Mouse (Mus musculus) lung, postnatal 0 days (tissue): ENCODE measurements around the gene Dhrs9. TPM values are rescaled to one million over a fixed set of nuclear protein-coding genes. Genes with fewer than 3 reads are reported as not detected.
A peak's percentile ranks its signal among the peaks of the same experiment; 100 is the strongest.
"Not testable (repeated sequence)": the region's sequence is repeated elsewhere in the genome, so short reads cannot be mapped to it uniquely, and the experiment has no call there.

ENCODE experiments used
- ATAC-seq: fragments of 200-750 bp; cut with Nextera tagmentation; 2 replicates; pipeline ENCODE4 v1.8.0; 2017; ENCODE audit warnings: moderate library complexity
- DNase-seq: peaks from one replicate; pipeline ENCODE4 v3.0.0-alpha.2; 2016; ENCODE audit warnings: low spot score
- H3K27ac ChIP-seq: fragments of 300-500 bp; sonication (generic); 2 replicates; pipeline ENCODE4 v1.5.1; 2014; ENCODE audit warnings: antibody characterized with exemption, mild to moderate bottlenecking, low read length, mixed read lengths
- H3K27me3 ChIP-seq: fragments of 300-500 bp; sonication (generic); replicated peaks from 2 replicates; pipeline ENCODE4 v1.6.1; 2014; ENCODE audit warnings: low read length, mixed read lengths; ENCODE audit not compliant: insufficient read depth
- H3K36me3 ChIP-seq: fragments of 300-500 bp; sonication (generic); 2 replicates; pipeline ENCODE4 v1.6.1; 2014; ENCODE audit warnings: low read length, mixed read lengths; ENCODE audit not compliant: insufficient read depth
- H3K4me1 ChIP-seq: fragments of 300-500 bp; sonication (generic); 2 replicates; pipeline ENCODE4 v1.6.1; 2014; ENCODE audit warnings: antibody characterized with exemption, low read depth, low read length, mixed read lengths; ENCODE audit not compliant: insufficient read depth
- H3K4me2 ChIP-seq: fragments of 300-500 bp; sonication (generic); replicated peaks from 2 replicates; pipeline ENCODE4 v1.6.1; 2014; ENCODE audit warnings: low read depth, mild to moderate bottlenecking, low read length, moderate library complexity, mixed read lengths
- H3K4me3 ChIP-seq: fragments of 300-500 bp; sonication (generic); 2 replicates; pipeline ENCODE4 v1.5.1; 2014; ENCODE audit warnings: low read depth, low read length
- H3K9ac ChIP-seq: fragments of 300-500 bp; sonication (generic); replicated peaks from 2 replicates; pipeline ENCODE4 v1.6.1; 2014; ENCODE audit warnings: low read depth, mild to moderate bottlenecking
- H3K9me3 ChIP-seq: fragments of 300-500 bp; sonication (generic); 2 replicates; pipeline ENCODE4 v1.6.1; 2016; ENCODE audit warnings: low read length, mixed read lengths
- CTCF ChIP-seq: IDR thresholded peaks from 2 replicates; pipeline ENCODE4 v1.5.1; 2016; ENCODE audit warnings: antibody characterized with exemption, mild to moderate bottlenecking
- EP300 ChIP-seq: IDR thresholded peaks from 2 replicates; pipeline ENCODE4 v1.6.1; 2016; ENCODE audit warnings: antibody characterized with exemption, mild to moderate bottlenecking, control low read depth
- WGBS: fragments of 180-500 bp; shearing (Covaris S2); extraction: QIAGEN DNeasy Blood & Tissue Kit; methylation state at CpG from one replicate; pipeline ENCODE4 v1.1.7; 2014; 5-methylcytosine and 5-hydroxymethylcytosine counted together
- polyA plus RNA-seq: library from polyadenylated mRNA; unstranded; fragments of >200 nt; fragmentation: Nextera tagmentation; extraction: Ambion mirVana; gene quantifications from 2 replicates; pipeline ENCODE4 v1.2.1, GENCODE M21; 2015

Gene Dhrs9
- polyA plus RNA-seq = 0.10 and 0.14 TPM in 2 replicates

DNA sequence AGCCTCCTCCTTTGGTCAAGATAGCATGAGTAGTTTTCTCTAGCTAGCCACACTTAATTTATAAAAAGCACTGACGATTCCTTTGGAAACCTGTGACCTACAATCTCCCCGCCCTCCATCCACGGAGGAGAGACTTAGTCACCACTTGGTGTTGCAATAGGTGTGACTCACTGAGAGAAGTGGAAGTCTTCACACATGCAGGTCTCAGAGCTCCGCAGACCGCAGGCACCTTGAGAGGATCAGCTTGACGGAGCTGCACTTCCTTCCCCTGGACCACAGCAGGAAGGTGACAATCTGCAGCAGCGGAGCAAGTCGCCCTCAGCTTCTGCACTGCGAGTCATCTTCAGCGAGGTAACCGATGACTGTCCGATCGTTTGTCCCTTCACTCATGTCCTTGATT is at the start of gene Dhrs9:
TSS of gene Dhrs9 (plus strand) at position 165 of the 400 bp plus-strand sequence.
- Histone ChIP-seq H3K4me2 (no peak within 1 kb of the TSS), H3K4me1 (no peaks in the 10 kb centered on the region), H3K4me3 (no peak within 1 kb of the TSS), H3K27me3 (no peaks in the 10 kb centered on the region), H3K9me3 (no peaks in the 10 kb centered on the region), H3K9ac (no peak within 1 kb of the TSS), H3K27ac (no peak within 1 kb of the TSS), H3K36me3 (no peaks in the 10 kb centered on the region)
- WGBS = 26% methylated on average over 13 of the region's 13 CpGs
- no peak for TF ChIP-seq CTCF
- peak; percentile 74 for TF ChIP-seq EP300
- ATAC-seq (peak; percentile 97), DNase-seq (peak; percentile 92)

DNA sequence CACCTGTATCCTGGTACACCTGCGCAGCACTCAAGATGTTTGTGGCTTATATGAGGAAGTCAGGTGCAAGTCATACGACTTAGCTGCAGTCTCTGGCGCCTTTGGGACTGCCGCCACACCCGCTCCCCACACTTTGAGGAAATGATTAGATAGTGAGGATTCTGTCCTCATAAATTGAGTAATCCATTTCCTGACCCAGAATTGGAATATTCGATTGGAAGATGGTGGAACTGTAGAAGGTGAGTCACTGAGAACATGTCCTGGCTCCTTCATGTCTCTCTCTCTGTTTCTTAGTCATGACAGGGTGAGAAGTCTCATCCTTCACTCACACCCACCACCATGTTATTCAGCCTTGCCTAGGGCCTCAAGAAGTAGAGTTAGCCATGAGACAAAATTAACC is 48.7 kb upstream of the Dhrs9 start:
- not testable (repeated sequence) for H3K27ac ChIP-seq, H3K4me1 ChIP-seq, H3K9me3 ChIP-seq, H3K4me2 ChIP-seq, DNase-seq, ATAC-seq, H3K4me3 ChIP-seq, H3K36me3 ChIP-seq, H3K9ac ChIP-seq, H3K27me3 ChIP-seq
- 84% methylated on average over 5 of the region's 6 CpGs for whole genome bisulfite sequencing

GRCm38 (mm10) chr2:69341506-69341905 is 38.7 kb upstream of the Dhrs9 start:
- Histone ChIP-seq H3K4me1 (no peaks in the 10 kb centered on the region), H3K4me3 (no peak overlapping the region), H3K4me2 (no peak overlapping the region), H3K9me3 (no peaks in the 10 kb centered on the region), H3K9ac (no peak overlapping the region), H3K27me3 (no peaks in the 10 kb centered on the region), H3K27ac (no peak overlapping the region), H3K36me3 (no peaks in the 10 kb centered on the region)
- 82% methylated on average over 6 of the region's 6 CpGs for WGBS
- TF ChIP-seq CTCF = no peak
- no peak for DNase-seq
- no peak for ATAC-seq

- Histone ChIP-seq H3K4me3 (no peak within 1 kb of the TSS), H3K9ac (no peak within 1 kb of the TSS), H3K27me3 (no peaks in the 10 kb centered on the region), H3K9me3 (no peaks in the 10 kb centered on the region), H3K4me1 (no peaks in the 10 kb centered on the region), H3K27ac (no peak within 1 kb of the TSS), H3K4me2 (no peak within 1 kb of the TSS), H3K36me3 (no peaks in the 10 kb centered on the region)
- no peak for ATAC-seq
- WGBS = 83% methylated on average over 9 of the region's 9 CpGs
- no peak for DNase-seq
- TF ChIP-seq CTCF = no peak
- TF ChIP-seq EP300 = no peak
Observed at GRCm38 (mm10) chr2:69342496-69343221, 37.6 kb upstream of the Dhrs9 start, which contains the start of gene Abcb11. TSS of gene Abcb11 (minus strand) at chr2:69342616.

GRCm38 (mm10) chr2:69355402-69355801 is 24.8 kb upstream of the Dhrs9 start:
- H3K9me3 ChIP-seq, H3K9ac ChIP-seq, H3K4me2 ChIP-seq, H3K4me3 ChIP-seq, H3K36me3 ChIP-seq, H3K27me3 ChIP-seq, DNase-seq, H3K4me1 ChIP-seq, H3K27ac ChIP-seq: not testable (repeated sequence)
- peak; percentile 100 for ATAC-seq

DNA sequence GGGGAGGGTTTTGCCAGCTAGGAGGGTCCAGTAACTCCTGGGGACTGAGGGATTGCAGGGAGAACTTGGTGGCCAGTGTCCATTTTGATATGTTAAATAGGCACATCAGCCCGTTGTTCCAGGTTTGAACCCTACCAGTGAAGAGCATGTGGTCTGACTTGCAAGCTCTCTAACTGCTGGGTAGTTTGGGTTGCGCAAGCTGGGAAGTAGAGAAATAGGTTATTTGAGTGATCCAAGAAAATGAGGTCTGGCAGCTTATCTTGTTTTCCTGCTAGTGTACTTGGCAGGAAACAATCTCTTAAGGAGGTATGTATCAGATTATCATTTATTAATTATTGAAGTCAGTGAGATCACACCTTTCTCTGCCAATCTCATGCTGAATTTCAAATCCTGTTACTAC is 15.4 kb upstream of the Dhrs9 start:
- WGBS = 71% methylated on average over 2 of the region's 2 CpGs
- Histone ChIP-seq H3K9ac (no peak overlapping the region), H3K4me1 (no peaks in the 10 kb centered on the region), H3K9me3 (no peaks in the 10 kb centered on the region), H3K27me3 (no peaks in the 10 kb centered on the region), H3K36me3 (no peaks in the 10 kb centered on the region), H3K27ac (no peak overlapping the region), H3K4me2 (no peak overlapping the region), H3K4me3 (no peak overlapping the region)
- ATAC-seq (no peak), DNase-seq (no peak)
- TF ChIP-seq EP300 (no peak), CTCF (no peak)

DNA sequence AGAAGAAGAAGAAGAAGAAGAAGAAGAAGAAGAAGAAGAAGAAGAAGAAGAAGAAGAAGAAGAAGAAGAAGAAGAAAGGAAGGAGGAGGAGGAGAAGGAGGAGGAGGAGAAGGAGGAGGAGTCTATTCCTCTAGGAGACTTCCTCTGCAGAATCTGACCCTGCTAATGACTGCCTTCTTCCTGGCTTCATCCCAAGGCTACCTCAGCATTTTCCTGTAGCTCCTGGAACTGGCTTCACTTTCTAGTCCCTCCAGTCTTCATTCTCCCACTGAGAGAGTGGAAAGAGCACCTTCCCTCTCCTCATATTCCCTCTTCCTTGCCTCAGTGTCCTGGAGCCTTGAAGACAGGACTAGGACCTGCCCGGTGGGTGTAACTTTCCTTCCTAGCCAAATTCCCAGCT is 15.0 kb upstream of the Dhrs9 start:
- H3K4me3 ChIP-seq = no peak overlapping the region
- no peaks in the 10 kb centered on the region for H3K4me1 ChIP-seq
- H3K27me3 ChIP-seq = no peaks in the 10 kb centered on the region
- no peak overlapping the region for H3K27ac ChIP-seq
- no peak for ATAC-seq
- TF ChIP-seq CTCF = no peak
- TF ChIP-seq EP300 = no peak
- H3K9ac ChIP-seq = no peak overlapping the region
- WGBS = 100% methylated on average over 1 of the region's 1 CpGs
- H3K36me3 ChIP-seq = no peaks in the 10 kb centered on the region
- no peak overlapping the region for H3K4me2 ChIP-seq
- H3K9me3 ChIP-seq = no peaks in the 10 kb centered on the region
- no peak for DNase-seq
